Mouse (Mus musculus) right cerebral cortex, postnatal 36 days (tissue): ENCODE measurements around the gene Anxa6.

Experiments
- DNase-seq, 2 experiments: peaks; one replicate each; pipeline ENCODE4 v3.0.0; 2022; ENCODE audit warnings: low spot score in 2 of 2, mixed read lengths in 1 of 2

Anxa6 gene

GRCm38 (mm10) chr11:54929744-54930143 lies 103.5 kb downstream of the Anxa6 start:
- DNase-seq = no peak

- no peak for DNase-seq
Measured at GRCm38 (mm10) chr11:54929290-54929689, 104.0 kb downstream of the Anxa6 start.
